Mouse (Mus musculus): Measurements from ENCODE around the gene Peli1.
A peak's percentile ranks its signal among the peaks of the same experiment; 100 is the strongest.

Gene Peli1

DNA sequence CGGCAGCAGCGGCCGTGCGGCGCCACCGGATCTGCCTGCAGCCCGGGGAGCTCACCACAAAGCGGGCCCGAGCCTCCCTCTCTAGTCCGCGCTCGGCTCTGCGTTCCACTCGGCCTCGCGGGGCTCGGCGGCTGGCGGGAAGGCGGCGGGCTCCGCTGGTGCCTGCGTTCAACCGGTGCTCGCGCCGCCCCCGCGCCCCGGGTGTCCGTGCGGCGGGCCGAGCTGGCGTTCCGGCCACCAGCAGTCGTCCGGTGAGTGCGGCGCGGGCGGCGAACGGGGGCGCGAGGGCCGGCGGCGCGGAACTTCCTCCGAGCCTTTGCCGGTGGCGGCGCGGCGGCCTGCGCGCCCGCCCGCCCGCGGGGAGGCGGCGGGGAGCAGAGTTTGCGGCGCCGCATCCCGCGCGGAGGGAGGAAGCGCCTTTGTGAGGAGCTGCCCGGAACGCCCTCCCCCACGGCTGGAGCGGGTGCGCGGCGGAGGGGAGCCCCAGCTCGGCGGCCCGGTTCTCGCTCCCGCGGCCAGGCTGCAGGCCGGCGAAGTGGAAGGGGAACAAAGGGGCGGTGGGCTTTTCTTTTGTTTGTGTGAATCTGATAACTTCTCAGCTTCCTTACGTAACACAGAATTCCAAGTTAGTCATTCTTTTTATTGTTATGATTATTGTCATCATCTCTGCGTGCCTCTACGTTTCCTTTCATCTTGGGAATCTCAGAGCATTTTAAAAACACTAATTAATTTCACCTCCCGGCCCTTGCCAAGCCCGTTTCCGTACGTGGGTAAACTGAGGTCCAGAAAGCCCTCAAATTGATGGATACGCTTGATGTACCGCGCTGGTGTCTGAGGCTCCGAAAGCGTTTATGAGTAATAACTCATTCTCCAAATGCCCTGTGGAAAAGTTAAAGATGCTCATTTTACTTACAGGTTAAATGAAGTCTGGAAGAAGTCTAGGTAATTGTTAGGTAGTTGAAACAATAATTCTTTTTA, 626 bp downstream of the Peli1 start:
- ATAC-seq (ENCODE audit: insufficient number of reproducible peaks, low FRiP score, low TSS enrichment) = peak; percentile 67

DNA sequence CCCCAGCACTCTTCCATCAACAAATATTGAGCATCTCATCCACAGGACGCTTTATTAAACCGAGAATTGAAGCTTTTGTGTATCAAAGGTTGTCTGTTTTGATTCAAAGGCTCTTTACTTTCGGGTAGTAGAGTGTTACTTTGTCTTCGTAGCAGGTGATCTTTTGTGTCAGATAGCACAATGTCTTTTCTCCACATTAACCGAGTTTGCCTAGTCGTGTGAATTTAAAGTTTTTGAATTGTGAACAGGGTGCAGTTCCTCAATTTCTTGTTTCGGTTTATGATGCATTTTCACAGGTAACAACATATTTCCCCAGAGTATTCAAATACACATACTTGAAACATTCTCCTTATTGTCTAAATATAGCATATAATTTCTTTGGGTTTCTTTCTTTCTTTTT, 1.5 kb downstream of the Peli1 start:
- no peak for ATAC-seq (ENCODE audit: insufficient number of reproducible peaks, low FRiP score, low TSS enrichment)

DNA sequence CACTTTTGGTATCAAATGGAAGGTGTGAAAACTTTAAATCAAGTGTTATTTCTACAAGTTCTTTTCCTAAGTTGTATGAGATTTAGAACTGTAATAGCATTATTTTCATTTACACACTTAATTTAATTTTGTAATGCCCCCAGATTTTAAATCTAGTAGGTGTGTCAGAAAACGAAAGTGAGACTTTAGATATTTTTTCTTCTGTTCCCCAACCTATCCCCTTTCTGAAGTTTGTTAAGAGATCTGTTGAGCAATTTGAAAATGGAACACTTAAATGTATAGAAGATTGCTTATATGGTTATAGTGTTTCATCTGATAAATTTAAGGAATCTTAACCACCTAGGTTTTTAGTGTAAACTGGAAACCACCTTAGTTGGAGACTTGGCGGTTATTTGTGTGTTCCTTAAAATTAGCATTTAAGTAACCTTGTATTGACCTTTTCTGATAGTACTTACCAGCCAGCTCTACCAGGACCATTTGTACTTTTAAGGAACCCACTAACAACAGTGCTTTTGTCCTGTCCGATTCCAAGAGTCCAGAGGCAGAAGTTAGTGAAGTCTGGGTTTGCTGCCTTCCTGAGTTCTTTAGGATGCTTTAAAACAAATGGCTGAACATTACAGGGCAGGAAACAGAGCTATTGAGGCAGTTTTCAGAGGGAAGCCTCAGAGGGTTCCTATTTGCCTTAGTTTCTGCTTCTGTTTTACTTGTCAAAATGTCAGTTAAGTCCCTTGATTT, 2.2 kb downstream of the Peli1 start:
- no peak for ATAC-seq (ENCODE audit: insufficient number of reproducible peaks, low FRiP score, low TSS enrichment)

DNA sequence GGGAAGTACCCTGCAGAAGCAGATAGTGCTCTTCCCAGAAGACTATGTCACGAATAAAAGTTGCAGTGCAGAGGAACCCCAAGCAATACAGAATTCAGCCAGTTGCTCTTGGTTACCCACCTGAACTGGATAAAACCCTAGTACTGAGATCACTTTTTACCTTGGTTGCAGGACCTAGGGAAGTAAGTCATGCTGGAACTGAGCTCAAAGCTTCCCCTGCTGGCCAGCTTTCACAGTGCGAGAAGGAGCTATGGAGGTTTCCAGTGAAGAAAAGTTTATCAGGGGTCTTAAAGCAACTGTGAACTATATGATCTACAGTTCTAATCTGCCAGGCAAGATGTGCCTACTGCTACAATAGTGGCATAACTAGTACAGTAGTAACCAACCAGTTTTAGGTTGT, 5.5 kb downstream of the Peli1 start:
- ATAC-seq (ENCODE audit: insufficient number of reproducible peaks, low FRiP score, low TSS enrichment) = no peak

DNA sequence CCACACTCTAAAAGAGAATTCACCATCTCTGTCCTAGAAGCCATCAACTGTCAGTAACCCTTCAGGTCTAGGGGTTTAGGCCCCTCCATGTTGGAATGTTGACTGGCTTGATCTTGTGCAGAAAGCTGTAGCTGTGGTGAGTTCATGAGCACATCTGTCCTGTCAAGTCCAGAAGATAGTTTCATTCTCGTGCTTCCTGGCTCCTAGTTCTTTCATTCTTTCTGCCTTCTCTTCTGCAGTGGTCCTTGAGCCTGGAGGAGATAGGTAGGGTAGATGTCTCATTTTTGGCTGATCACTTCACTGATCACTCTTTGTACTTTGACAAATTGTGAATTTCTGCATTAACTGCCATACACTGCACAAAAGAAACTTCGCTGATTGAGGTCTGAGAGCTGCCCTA, 7.4 kb downstream of the Peli1 start:
- no peak for ATAC-seq (ENCODE audit: insufficient number of reproducible peaks, low FRiP score, low TSS enrichment)

DNA sequence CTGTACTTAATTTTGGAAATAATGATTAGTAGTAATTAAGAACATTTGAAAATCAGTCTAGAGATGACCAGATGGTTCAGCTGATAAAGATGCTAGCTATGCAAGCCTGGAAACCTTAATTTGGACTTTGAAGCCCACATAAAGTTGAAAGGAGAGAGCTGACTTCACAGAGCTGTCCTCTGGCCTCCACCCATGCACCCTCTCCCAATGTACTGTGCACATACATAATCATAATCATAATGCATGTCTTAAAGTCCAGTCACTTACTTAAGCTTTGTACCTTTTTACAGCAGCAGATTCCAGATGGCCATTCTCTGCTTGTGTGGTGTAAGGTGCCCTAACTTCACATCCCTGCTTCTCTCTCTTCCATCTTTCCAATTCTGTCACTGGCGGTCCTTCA, 9.6 kb downstream of the Peli1 start:
- no peak for ATAC-seq (ENCODE audit: insufficient number of reproducible peaks, low FRiP score, low TSS enrichment)

DNA sequence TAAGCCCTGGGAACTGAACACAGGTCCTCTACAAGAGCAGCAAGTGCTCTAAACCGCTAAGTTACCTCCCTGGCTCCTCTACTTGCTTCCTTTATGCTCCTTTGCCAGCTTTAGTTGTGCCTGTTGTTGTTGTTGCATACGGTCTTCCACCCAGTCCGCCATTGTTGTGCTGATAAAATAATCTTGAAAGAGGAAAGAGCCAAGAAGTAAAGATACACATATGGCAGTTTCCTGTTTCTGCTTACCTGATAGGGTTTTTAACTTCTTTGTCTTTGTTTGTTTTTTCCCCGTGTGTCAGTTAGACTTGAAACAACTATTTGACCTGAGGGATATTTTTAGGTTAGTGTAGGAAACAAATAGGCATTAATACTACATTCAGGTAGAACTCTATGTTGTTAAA, 10.2 kb downstream of the Peli1 start:
- ATAC-seq (ENCODE audit: insufficient number of reproducible peaks, low FRiP score, low TSS enrichment) = no peak

DNA sequence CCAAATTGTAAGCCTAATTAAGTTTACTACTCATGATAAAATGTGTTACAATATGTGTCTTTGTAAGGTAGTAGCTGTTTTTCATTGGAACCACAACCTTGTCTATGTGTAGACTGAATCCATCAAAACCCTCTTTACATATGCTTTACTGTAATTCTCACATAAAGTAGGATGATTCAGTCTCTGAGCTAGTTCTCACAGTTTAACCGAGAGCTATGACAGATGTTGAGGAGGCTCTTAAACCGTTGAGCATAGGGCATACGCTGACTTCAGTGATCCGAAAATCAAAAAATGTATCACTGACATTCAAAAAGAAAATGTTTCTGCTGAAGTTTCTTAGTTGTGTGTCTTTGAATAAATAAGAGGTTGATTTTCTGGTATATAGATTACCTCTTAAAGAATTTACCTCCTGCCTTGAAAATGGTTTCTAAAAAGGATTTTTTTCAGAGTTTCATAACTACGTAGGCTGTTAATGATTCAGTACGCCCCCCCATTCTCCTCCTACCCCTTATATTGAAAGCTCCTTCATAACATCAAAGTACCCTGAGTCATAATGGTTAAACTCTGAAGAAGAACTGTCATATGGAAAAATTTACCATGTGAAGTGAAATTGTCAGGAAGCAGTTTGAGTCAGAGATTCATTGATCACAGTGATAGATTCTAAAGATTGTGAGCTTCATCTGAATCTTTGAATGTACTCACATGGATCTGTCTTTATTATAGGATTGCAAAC, 11.3 kb downstream of the Peli1 start:
- ATAC-seq (ENCODE audit: insufficient number of reproducible peaks, low FRiP score, low TSS enrichment) = no peak

DNA sequence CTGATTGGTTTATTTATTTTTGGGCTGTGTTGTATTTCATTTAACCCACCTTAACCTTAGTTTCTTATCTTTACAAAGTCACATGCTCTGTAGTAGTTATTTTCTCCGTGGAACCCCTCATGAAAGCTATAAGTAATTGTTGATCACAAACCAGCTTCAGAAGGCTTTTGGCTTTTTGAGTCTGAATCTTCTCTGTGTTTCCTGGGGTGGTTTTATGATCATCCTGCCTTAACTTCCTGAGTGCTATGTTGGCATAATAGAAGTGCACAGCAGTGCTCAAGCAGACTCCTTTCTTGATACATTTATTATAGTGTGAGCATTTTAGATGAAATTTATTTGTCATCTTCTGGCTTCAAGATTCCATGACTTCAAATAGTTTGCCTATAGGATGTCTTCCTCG, 12.1 kb downstream of the Peli1 start:
- no peak for ATAC-seq (ENCODE audit: insufficient number of reproducible peaks, low FRiP score, low TSS enrichment)

DNA sequence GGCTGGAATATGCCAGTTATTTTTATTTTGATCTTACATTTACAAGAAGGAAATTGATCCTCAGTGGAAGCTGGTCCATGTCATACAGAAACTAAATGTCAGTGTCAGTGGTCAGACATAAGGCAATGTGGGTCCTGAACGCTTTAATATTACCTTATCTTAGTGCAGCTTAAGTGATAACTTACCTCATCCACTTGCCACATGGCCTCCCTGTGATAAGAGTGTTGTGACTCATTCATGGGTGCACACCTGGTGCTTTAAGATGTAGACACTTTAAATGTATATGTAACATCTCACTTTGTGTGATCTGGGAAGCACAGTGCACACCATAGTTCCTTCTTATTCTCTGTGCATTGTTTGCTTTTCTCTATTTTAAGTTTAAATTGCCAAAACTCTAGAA, 14.3 kb downstream of the Peli1 start:
- ATAC-seq (ENCODE audit: insufficient number of reproducible peaks, low FRiP score, low TSS enrichment) = no peak

DNA sequence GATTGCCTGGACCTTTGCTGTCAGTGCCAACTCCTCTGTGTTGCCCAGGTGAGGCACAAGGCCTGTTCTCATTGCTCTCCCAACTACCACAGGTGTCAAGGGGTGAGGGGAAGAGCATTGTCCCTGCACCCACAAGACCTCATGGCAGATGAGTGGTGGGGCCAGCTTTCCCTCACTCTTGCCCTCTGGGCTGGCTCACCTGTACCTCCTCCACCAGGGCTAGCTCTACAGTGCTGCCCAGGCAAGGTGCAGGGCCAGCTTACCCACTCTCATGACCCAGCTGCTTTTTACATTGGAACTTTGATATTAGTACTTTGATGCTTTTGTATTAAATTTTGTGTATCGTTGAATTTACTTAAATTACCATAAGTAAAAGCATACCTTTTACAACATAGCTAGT, 16.0 kb downstream of the Peli1 start:
- ATAC-seq (ENCODE audit: insufficient number of reproducible peaks, low FRiP score, low TSS enrichment) = no peak

DNA sequence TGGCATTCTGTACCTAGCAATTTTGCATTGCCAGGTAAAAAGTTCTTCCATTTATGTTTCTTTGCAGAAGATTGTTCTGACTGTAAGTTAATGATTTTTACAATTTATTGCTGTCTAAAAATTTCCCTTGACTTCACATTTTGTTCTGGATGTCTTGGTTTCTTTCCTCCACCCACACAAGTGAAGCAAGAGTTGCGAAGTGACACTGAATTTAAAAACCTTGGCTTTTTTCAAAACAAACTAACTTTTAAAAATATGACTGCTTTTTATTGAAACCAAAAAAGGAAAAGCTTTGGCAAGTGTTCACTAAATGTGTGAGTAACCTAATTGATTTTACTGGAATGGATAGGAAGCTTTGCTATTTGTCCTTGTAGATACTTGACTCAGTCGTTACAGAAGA, 18.2 kb downstream of the Peli1 start:
- no peak for ATAC-seq (ENCODE audit: insufficient number of reproducible peaks, low FRiP score, low TSS enrichment)

DNA sequence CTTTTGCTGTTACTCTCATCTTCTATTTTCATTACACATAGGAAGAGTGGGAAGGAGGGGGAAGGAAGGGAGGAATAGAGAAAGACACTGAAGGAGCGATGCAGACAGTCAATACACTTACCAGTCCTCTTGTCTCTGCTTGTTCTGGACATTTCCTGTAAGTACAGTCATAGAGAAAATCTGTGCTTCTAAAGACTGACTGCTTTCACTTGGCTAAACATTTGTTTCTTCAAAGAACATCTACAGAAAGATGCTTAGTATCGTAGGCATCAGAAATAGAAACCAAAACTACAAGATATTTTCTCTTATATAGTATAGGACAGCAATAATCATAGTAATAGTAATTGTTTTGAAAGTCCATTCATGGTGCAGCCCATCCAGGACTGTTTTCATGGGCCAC, 23.4 kb downstream of the Peli1 start:
- ATAC-seq (ENCODE audit: insufficient number of reproducible peaks, low FRiP score, low TSS enrichment) = no peak

DNA sequence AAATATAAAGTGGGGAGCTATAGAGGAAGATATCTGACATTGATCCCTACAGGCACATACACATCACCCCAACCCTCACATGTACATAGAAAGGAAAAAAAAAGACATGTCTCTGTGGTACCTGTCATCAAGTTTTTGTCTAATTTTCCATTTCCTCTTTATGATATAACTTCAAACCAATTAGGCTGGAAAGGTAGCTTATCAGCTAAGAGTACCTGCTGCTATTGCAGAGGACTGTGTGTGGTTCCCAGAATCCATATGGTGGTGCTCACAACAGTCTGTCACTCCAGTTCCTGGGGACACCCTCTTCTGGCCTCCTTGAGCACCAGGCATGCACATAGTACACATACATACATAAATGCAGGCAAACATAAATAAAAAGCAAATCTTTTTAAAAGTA, 24.7 kb downstream of the Peli1 start:
- ATAC-seq (ENCODE audit: insufficient number of reproducible peaks, low FRiP score, low TSS enrichment) = no peak

DNA sequence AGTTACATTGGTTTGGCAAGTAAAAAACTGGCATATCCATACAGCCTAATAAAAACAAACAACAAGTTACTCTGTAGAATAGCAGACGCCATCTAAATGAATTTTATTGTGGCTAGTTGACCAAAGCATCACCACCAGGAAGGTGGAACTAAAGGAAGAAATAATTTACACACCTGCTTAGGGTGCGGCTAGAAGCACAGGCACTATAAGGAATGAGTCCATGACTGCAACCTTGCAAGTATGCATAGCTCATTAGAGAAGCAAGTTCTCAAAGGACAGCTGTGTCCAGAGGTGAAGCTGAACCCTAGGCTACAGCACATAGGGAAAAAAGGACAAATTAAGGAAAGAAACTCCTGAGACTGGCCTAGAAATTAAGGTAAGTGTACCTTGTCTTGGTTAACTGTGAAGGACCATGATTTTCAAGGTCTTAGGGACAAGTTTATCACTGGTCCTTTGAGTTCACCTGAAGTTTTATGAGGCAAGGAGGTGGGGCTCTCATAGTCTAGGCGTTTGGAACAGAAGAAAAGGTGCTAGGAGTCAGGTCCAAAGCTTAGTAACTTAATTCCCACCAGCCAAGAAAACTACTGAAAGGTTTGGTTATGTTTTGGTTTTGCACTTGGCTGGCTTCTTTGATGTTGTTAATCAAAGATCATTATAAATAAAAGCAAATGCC, 25.7 kb downstream of the Peli1 start:
- no peak for ATAC-seq (ENCODE audit: insufficient number of reproducible peaks, low FRiP score, low TSS enrichment)

DNA sequence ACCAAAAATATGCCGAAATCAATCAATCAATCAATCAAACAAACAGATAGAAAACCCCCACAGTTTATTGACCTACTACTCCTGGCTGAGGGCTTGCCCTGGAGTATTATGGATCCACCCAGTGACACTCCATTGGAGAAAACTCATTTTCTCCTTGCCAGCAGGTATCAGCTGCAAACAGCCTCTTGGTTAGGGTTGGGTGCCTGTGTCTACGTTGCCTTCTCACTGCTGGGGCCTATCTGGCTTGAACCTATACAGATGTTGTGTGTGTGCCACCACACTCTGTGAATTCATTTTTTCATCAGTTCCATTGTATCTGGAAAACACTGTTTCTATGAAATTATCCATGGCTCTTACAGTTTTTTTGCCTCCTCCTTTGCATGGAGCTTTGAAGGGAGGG, 30.6 kb downstream of the Peli1 start:
- no peak for ATAC-seq (ENCODE audit: insufficient number of reproducible peaks, low FRiP score, low TSS enrichment)

DNA sequence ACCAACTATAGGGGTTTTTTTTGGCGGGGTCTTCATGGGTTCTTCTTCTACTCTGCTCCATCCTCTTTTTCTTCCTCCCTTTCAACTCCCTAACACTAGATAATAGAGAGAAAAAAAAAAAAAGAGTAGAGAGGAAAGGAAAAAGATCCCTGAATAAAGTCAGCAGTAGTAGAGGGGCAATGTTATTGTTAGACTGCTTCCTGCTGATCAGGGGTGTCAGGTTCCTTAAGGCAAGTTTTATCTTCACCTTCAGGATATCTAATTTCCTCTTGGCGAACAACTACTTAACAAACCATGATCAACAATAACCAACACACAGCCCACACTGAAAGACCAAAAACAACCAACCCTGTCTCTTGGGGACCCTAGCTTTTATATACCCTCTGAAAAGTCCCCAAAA, 31.3 kb downstream of the Peli1 start:
- no peak for ATAC-seq (ENCODE audit: insufficient number of reproducible peaks, low FRiP score, low TSS enrichment)

DNA sequence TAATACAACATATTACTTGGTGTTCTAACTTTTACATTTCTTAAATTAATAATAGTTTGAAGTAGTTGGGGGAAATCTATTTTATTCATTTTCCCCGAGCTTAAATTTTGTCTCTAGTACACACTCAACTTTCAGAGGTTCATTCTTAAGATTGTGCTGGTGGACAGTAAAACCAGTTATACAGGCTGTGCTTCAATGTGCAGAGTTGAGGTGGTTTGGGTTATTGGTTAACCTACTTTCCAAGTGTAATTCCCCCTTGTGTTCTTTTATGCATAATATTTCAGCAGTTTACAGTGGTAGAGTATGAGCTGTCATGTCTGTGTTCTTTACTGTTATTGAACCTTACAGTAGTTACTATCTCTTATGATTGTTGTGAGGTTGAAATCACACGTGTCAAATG, 40.6 kb downstream of the Peli1 start:
- no peak for ATAC-seq (ENCODE audit: insufficient number of reproducible peaks, low FRiP score, low TSS enrichment)

DNA sequence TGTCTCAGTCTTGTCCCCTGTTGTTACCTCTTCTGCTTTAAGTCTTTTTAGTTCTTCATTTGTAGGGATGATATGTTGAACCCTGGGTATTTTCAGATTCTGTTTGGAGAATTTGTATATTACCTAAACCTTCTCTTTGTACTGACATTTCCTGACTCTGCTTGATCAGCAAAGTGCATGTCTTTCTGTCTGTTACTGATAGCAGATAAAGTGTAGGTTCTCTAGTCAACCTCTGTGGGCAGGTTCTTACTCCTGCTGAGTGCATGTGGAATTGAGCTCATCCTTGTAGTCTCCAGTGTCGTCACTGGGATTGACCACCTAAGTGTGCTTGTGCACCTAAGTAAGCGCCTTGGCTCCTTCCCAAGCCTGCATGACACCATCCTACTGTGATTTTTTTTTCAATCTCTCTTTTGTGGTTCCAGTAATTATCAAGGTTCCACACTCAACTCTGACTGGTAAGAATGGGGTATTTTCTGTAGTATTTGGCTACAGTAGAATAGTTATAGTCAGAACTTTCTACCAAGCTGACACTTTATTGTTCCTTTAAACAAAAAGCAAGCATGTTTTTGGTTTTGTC, 43.9 kb downstream of the Peli1 start:
- ATAC-seq (ENCODE audit: insufficient number of reproducible peaks, low FRiP score, low TSS enrichment) = no peak

DNA sequence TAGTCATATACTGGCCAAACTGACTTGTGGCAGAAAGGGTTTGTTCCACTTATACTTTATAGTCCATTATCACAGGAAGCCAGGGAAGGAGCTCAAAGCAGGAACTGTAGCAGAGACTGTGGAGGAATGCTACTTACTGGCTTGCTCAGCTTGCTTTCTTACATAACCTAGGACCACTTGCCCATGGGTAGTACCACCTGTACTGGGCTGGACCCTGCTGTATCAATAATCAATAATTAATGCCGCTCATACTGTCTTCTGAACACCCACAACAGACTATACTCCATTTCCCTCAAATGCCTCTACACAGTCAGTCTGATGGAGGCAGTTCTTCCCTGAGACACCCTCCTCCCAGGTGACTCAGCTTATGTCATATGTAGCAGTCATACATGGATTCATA, 48.4 kb downstream of the Peli1 start:
- no peak for ATAC-seq (ENCODE audit: insufficient number of reproducible peaks, low FRiP score, low TSS enrichment)
